Mouse (Mus musculus) stomach, embryonic 15.5 days (tissue): ENCODE data around the gene 4430402I18Rik. TPM values are rescaled to one million over a fixed set of nuclear protein-coding genes. Genes with fewer than 3 reads are reported as not detected.

Source experiments
- ATAC-seq: fragments of 200-750 bp; cut with Nextera tagmentation; 2 replicates; pipeline ENCODE4 v1.8.0; 2017; ENCODE audit warnings: low read depth, moderate number of reproducible peaks, moderate TSS enrichment; ENCODE audit not compliant: insufficient read depth, low FRiP score
- H3K27ac ChIP-seq: fragments of 300-500 bp; sonication (generic); 2 replicates; pipeline ENCODE4 v1.5.1; 2015; ENCODE audit warnings: mild to moderate bottlenecking, inconsistent platforms
- H3K27me3 ChIP-seq: fragments of 300-500 bp; sonication (generic); replicated peaks from 2 replicates; pipeline ENCODE4 v1.6.1; 2015; ENCODE audit warnings: inconsistent platforms
- H3K36me3 ChIP-seq: fragments of 300-500 bp; sonication (generic); 2 replicates; pipeline ENCODE4 v1.6.1; 2015; ENCODE audit warnings: inconsistent platforms
- H3K4me1 ChIP-seq: fragments of 300-500 bp; sonication (generic); 2 replicates; pipeline ENCODE4 v1.6.1; 2015; ENCODE audit warnings: inconsistent platforms
- H3K4me2 ChIP-seq: fragments of 300-500 bp; sonication (generic); 2 replicates; pipeline ENCODE4 v1.6.1; 2015; ENCODE audit warnings: mild to moderate bottlenecking, inconsistent platforms
- H3K4me3 ChIP-seq: fragments of 300-500 bp; sonication (generic); replicated peaks from 2 replicates; pipeline ENCODE4 v1.5.1; 2015; ENCODE audit warnings: inconsistent platforms
- H3K9ac ChIP-seq: fragments of 300-500 bp; sonication (generic); 2 replicates; pipeline ENCODE4 v1.6.1; 2015; ENCODE audit warnings: inconsistent platforms
- H3K9me3 ChIP-seq: fragments of 300-500 bp; sonication (generic); 2 replicates; pipeline ENCODE4 v1.6.1; 2016; ENCODE audit warnings: inconsistent platforms
- WGBS: fragments of 180-500 bp; shearing (Covaris S2); methylation state at CpG from one replicate; pipeline ENCODE4 v1.1.7; 2015; 5-methylcytosine and 5-hydroxymethylcytosine counted together
- polyA plus RNA-seq: library from polyadenylated mRNA; unstranded; fragments of >200 nt; fragmentation: Nextera tagmentation; extraction: Ambion mirVana; gene quantifications from 2 replicates; pipeline ENCODE4 v1.2.1, GENCODE M21; 2015

4430402I18Rik gene
- polyA plus RNA-seq, 1 experiment from 2014 or later = 1.9 TPM

- H3K27me3 ChIP-seq = no peaks in the 10 kb centered on the region
- ATAC-seq = no peak
- 81% methylated on average over 5 of the region's 5 CpGs for WGBS
- H3K27ac ChIP-seq = no peak overlapping the region
- H3K9me3 ChIP-seq = no peaks in the 10 kb centered on the region
- no peak overlapping the region for H3K9ac ChIP-seq
- no peaks in the 10 kb centered on the region for H3K36me3 ChIP-seq
- no peak overlapping the region for H3K4me3 ChIP-seq
- H3K4me2 ChIP-seq = no peak overlapping the region
- H3K4me1 ChIP-seq = no peaks in the 10 kb centered on the region
Measured at GRCm38 (mm10) chr19:28917839-28918238, 49.8 kb downstream of the 4430402I18Rik start.

- Histone ChIP-seq H3K4me3 (no peak overlapping the region), H3K4me2 (no peak overlapping the region), H3K9me3 (no peaks in the 10 kb centered on the region), H3K36me3 (no peaks in the 10 kb centered on the region), H3K9ac (no peak overlapping the region), H3K27ac (no peak overlapping the region), H3K27me3 (no peaks in the 10 kb centered on the region), H3K4me1 (no peaks in the 10 kb centered on the region)
- no peak for ATAC-seq
- WGBS = 29% methylated on average over 4 of the region's 4 CpGs
Measured at GRCm38 (mm10) chr19:28916492-28916891, 51.1 kb downstream of the 4430402I18Rik start.

- no peaks in the 10 kb centered on the region for H3K36me3 ChIP-seq
- no peak overlapping the region for H3K4me3 ChIP-seq
- H3K27me3 ChIP-seq = no peaks in the 10 kb centered on the region
- H3K9me3 ChIP-seq = no peaks in the 10 kb centered on the region
- H3K4me1 ChIP-seq = no peaks in the 10 kb centered on the region
- WGBS = 63% methylated on average over 2 of the region's 2 CpGs
- no peak overlapping the region for H3K27ac ChIP-seq
- H3K4me2 ChIP-seq = no peak overlapping the region
- no peak for ATAC-seq
- H3K9ac ChIP-seq = no peak overlapping the region
Measured at GRCm38 (mm10) chr19:28915602-28916250, 51.9 kb downstream of the 4430402I18Rik start.

- Histone ChIP-seq H3K9me3 (no peaks in the 10 kb centered on the region), H3K4me1 (no peaks in the 10 kb centered on the region), H3K27me3 (no peaks in the 10 kb centered on the region), H3K4me3 (no peak overlapping the region), H3K9ac (no peak overlapping the region), H3K27ac (no peak overlapping the region), H3K36me3 (no peaks in the 10 kb centered on the region), H3K4me2 (no peak overlapping the region)
- 71% methylated on average over 6 of the region's 6 CpGs for WGBS
- no peak for ATAC-seq
Measured at GRCm38 (mm10) chr19:28914598-28914997, 53.0 kb downstream of the 4430402I18Rik start.

DNA sequence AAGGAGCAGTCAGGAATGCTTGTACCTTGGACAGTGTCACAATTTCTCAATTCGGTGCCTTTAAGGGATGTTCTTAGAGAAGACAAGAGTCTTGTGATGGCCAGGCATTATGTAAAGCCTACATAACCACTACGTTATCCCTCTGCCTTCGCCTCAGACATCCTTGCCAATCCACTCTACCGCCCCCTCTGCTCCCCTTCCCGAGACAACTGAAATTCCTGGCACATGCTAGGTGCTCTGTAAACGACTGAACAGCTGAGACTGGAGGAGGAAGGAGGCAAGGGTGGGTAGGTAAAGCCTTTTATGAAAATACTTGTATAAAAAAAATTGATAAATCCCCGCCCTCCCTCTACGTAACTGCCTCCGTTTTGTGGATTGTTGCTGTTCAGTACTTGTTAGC, 58.9 kb downstream of the 4430402I18Rik start:
- WGBS = 63% methylated on average over 9 of the region's 9 CpGs

GRCm38 (mm10) chr19:28908186-28908585, 59.4 kb downstream of the 4430402I18Rik start:
- no peak overlapping the region for H3K27ac ChIP-seq
- no peak for ATAC-seq
- no peaks in the 10 kb centered on the region for H3K4me1 ChIP-seq
- no peak overlapping the region for H3K9ac ChIP-seq
- no peaks in the 10 kb centered on the region for H3K9me3 ChIP-seq
- no peak overlapping the region for H3K4me3 ChIP-seq
- H3K4me2 ChIP-seq = no peak overlapping the region
- no peaks in the 10 kb centered on the region for H3K36me3 ChIP-seq
- no peaks in the 10 kb centered on the region for H3K27me3 ChIP-seq
- WGBS = 49% methylated on average over 4 of the region's 4 CpGs

More for the DNA sequence above, 58.9 kb downstream of the 4430402I18Rik start:
- ATAC-seq = no peak
- Histone ChIP-seq H3K27me3 (no peaks in the 10 kb centered on the region), H3K9me3 (no peaks in the 10 kb centered on the region), H3K36me3 (no peaks in the 10 kb centered on the region), H3K27ac (no peak overlapping the region), H3K4me3 (no peak overlapping the region), H3K9ac (no peak overlapping the region), H3K4me2 (no peak overlapping the region), H3K4me1 (no peaks in the 10 kb centered on the region)

DNA sequence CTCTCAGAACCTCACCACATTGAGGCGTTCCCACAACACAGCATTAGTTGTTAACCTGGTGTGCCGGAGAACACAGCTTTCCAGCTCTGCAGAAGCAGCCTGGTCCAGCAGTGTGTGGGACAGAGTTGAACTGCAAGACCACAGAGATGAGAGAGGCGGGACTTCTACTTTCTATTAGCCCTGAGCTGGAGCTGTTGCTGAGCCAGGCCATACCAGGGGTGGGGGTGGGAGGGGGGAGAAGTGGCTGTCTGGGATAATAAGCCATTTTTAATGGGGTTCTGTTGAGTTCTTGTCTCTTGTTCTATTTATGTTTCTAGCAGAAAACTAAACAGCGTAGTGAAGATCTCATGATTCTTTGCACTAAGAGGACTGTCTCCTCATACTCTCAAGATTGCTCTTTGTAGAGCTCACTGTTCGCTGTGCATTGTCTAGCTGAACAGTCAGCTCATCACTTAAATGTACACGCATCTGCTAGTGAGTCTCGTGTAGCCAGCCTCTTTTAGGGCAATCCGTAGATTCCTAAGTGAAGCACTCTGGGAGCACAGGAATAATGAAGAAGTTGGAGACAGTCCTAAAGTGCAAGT, 64.0 kb downstream of the 4430402I18Rik start:
- H3K4me1 ChIP-seq = no peaks in the 10 kb centered on the region
- 57% methylated on average over 8 of the region's 8 CpGs for WGBS
- H3K4me2 ChIP-seq = no peak overlapping the region
- no peaks in the 10 kb centered on the region for H3K36me3 ChIP-seq
- no peaks in the 10 kb centered on the region for H3K9me3 ChIP-seq
- no peaks in the 10 kb centered on the region for H3K27me3 ChIP-seq
- no peak overlapping the region for H3K27ac ChIP-seq
- no peak overlapping the region for H3K9ac ChIP-seq
- no peak for ATAC-seq
- no peak overlapping the region for H3K4me3 ChIP-seq

GRCm38 (mm10) chr19:28902806-28903205, 64.8 kb downstream of the 4430402I18Rik start:
- H3K4me3 ChIP-seq = no peak overlapping the region
- H3K4me2 ChIP-seq = no peak overlapping the region
- no peak overlapping the region for H3K27ac ChIP-seq
- no peaks in the 10 kb centered on the region for H3K9me3 ChIP-seq
- 75% methylated on average over 4 of the region's 4 CpGs for whole genome bisulfite sequencing
- no peak for ATAC-seq
- no peaks in the 10 kb centered on the region for H3K4me1 ChIP-seq
- no peaks in the 10 kb centered on the region for H3K36me3 ChIP-seq
- H3K27me3 ChIP-seq = no peaks in the 10 kb centered on the region
- H3K9ac ChIP-seq = no peak overlapping the region

- no peaks in the 10 kb centered on the region for H3K36me3 ChIP-seq
- no peak overlapping the region for H3K4me2 ChIP-seq
- H3K4me1 ChIP-seq = no peaks in the 10 kb centered on the region
- no peak overlapping the region for H3K4me3 ChIP-seq
- 70% methylated on average over 2 of the region's 2 CpGs for whole genome bisulfite sequencing
- H3K27me3 ChIP-seq = no peaks in the 10 kb centered on the region
- no peak overlapping the region for H3K27ac ChIP-seq
- ATAC-seq = no peak
- H3K9ac ChIP-seq = no peak overlapping the region
- no peaks in the 10 kb centered on the region for H3K9me3 ChIP-seq
Measured at GRCm38 (mm10) chr19:28902111-28902510, 65.5 kb downstream of the 4430402I18Rik start.

DNA sequence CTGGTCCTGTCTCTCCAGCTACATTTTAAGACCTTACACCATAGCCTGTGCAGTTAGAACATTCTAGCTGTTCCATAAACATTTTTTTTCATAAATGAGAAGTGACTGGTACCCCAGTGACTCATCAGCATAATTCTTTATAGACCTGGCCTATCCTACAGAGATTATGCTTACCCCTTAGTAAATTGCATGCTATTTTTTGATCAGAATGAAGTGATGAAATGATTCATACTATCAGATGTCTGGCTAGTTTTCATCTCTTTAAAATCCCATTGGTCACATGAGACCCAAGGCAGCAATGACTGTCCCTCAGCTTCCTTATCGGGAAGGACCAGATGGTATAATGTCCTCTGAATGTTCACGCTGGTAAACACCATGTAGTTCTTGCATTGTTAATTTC, 66.8 kb downstream of the 4430402I18Rik start:
- Histone ChIP-seq H3K9ac (no peak overlapping the region), H3K4me3 (no peak overlapping the region), H3K9me3 (no peaks in the 10 kb centered on the region), H3K36me3 (no peaks in the 10 kb centered on the region), H3K4me2 (no peak overlapping the region), H3K27ac (no peak overlapping the region), H3K27me3 (no peaks in the 10 kb centered on the region), H3K4me1 (no peaks in the 10 kb centered on the region)
- no peak for ATAC-seq
- WGBS = 92% methylated on average over 2 of the region's 2 CpGs

DNA sequence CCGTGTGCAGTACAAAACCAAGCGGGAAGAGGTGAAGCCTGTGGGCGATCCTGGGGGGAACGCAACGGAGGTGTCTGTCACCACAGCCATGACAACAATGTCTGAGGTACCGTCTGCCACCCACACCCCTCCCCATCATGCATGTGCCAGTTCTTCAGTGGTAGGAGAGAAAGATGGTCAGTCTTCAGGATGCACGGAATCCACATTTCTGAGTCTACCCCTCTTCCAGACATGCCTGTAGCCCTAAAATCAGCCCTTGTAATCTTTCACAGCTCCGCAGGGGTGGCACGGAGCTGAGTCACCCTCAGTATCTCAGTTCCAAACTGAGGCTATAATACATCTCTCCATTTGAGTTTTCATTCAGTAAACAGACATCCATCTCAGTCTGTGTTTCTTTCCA, 70.1 kb downstream of the 4430402I18Rik start:
- 73% methylated on average over 9 of the region's 9 CpGs for WGBS
- ATAC-seq = no peak
- H3K4me2 ChIP-seq = no peak overlapping the region
- no peaks in the 10 kb centered on the region for H3K4me1 ChIP-seq
- no peaks in the 10 kb centered on the region for H3K9me3 ChIP-seq
- H3K27ac ChIP-seq = no peak overlapping the region
- no peak overlapping the region for H3K4me3 ChIP-seq
- no peaks in the 10 kb centered on the region for H3K36me3 ChIP-seq
- H3K9ac ChIP-seq = no peak overlapping the region
- no peaks in the 10 kb centered on the region for H3K27me3 ChIP-seq

DNA sequence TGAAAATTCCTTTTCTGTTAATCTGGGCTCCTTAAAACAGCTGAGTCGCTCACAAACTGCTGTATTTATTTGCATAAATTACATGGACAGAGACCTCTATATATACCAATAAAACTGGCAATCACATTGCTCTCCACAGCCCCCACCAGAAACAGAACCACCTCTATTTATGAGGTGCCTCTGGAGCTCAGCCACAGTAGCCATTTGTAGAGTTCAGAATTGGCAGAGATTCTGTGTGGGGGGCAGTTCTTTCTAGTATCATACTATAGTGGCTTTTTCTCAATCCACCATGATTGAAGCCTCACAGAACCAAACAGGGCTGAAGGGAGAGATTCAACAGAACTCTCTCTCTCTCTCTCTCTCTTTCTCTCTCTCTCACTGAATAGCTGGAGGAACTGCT, 71.0 kb downstream of the 4430402I18Rik start:
- H3K36me3 ChIP-seq = no peaks in the 10 kb centered on the region
- no peak for ATAC-seq
- no peaks in the 10 kb centered on the region for H3K4me1 ChIP-seq
- H3K9me3 ChIP-seq = no peaks in the 10 kb centered on the region
- H3K9ac ChIP-seq = no peak overlapping the region
- 88% methylated on average over 1 of the region's 1 CpGs for WGBS
- no peaks in the 10 kb centered on the region for H3K27me3 ChIP-seq
- H3K4me3 ChIP-seq = no peak overlapping the region
- H3K27ac ChIP-seq = no peak overlapping the region
- no peak overlapping the region for H3K4me2 ChIP-seq

- Histone ChIP-seq H3K4me2 (no peak overlapping the region), H3K27me3 (no peaks in the 10 kb centered on the region), H3K4me3 (no peak overlapping the region), H3K36me3 (no peaks in the 10 kb centered on the region), H3K9me3 (no peaks in the 10 kb centered on the region), H3K4me1 (no peaks in the 10 kb centered on the region), H3K27ac (no peak overlapping the region), H3K9ac (no peak overlapping the region)
- WGBS = 95% methylated on average over 1 of the region's 1 CpGs
- no peak for ATAC-seq
Measured at GRCm38 (mm10) chr19:28891864-28892263, 75.7 kb downstream of the 4430402I18Rik start.
